Mouse (Mus musculus) midbrain, embryonic 11.5 days (tissue): ENCODE results near the gene Fyb. TPM values are rescaled to one million over a fixed set of nuclear protein-coding genes. Genes with fewer than 3 reads are reported as not detected.

Source experiments
- ATAC-seq: fragments of 200-750 bp; cut with Nextera tagmentation; 2 replicates; pipeline ENCODE4 v1.8.0; 2017; ENCODE audit warnings: moderate TSS enrichment, moderate library complexity; ENCODE audit not compliant: low FRiP score
- DNase-seq: peaks from one replicate; pipeline ENCODE4 v3.0.0; 2015; ENCODE audit warnings: low spot score; ENCODE audit errors: missing footprints
- H3K27ac ChIP-seq: fragments of 300-500 bp; sonication (generic); 2 replicates; pipeline ENCODE4 v1.5.1; 2014; ENCODE audit warnings: low read depth, low read length
- H3K27me3 ChIP-seq: fragments of 300-500 bp; sonication (generic); 2 replicates; pipeline ENCODE4 v1.6.1; 2014; ENCODE audit warnings: mild to moderate bottlenecking, low read length, moderate library complexity, mixed read lengths; ENCODE audit not compliant: control insufficient read depth, insufficient read depth
- H3K36me3 ChIP-seq: fragments of 300-500 bp; sonication (generic); 2 replicates; pipeline ENCODE4 v1.6.1; 2014; ENCODE audit warnings: mild to moderate bottlenecking, low read length, moderate library complexity, mixed read lengths; ENCODE audit not compliant: control insufficient read depth, insufficient read depth
- H3K4me1 ChIP-seq: fragments of 300-500 bp; sonication (generic); 2 replicates; pipeline ENCODE4 v1.6.1; 2014; ENCODE audit warnings: low read length; ENCODE audit not compliant: control insufficient read depth, insufficient read depth
- H3K4me2 ChIP-seq: fragments of 300-500 bp; sonication (generic); 2 replicates; pipeline ENCODE4 v1.6.1; 2014; ENCODE audit warnings: mild to moderate bottlenecking, moderate library complexity
- H3K4me3 ChIP-seq: fragments of 300-500 bp; sonication (generic); 2 replicates; pipeline ENCODE4 v1.5.1; 2014; ENCODE audit warnings: low read depth, low read length
- H3K9ac ChIP-seq: fragments of 300-500 bp; sonication (generic); 2 replicates; pipeline ENCODE4 v1.6.1; 2014; ENCODE audit warnings: low read length
- H3K9me3 ChIP-seq: fragments of 300-500 bp; sonication (generic); 2 replicates; pipeline ENCODE4 v1.6.1; 2016; ENCODE audit warnings: low read length; ENCODE audit not compliant: control insufficient read depth
- WGBS: fragments of 180-500 bp; shearing (Covaris S2); extraction: QIAGEN DNeasy Blood & Tissue Kit; methylation state at CpG from one replicate; pipeline ENCODE4 v1.1.7; 2014; 5-methylcytosine and 5-hydroxymethylcytosine counted together
- polyA plus RNA-seq: library from polyadenylated mRNA; unstranded; fragments of >200 nt; fragmentation: Nextera tagmentation; extraction: Ambion mirVana; gene quantifications from 2 replicates; pipeline ENCODE4 v1.2.1, GENCODE M21; 2014

The Fyb gene
- polyA plus RNA-seq, 1 experiment from 2014 or later = 3.6 TPM

GRCm38 (mm10) chr15:6525386-6525785 is 2.7 kb downstream of the Fyb start:
- H3K4me3 ChIP-seq = no peak overlapping the region
- DNase-seq (no peak), ATAC-seq (no peak)
- no peaks in the 10 kb centered on the region for H3K27me3 ChIP-seq
- no peaks in the 10 kb centered on the region for H3K4me1 ChIP-seq
- H3K27ac ChIP-seq = no peak overlapping the region
- H3K36me3 ChIP-seq = no peaks in the 10 kb centered on the region
- H3K9me3 ChIP-seq = no peaks in the 10 kb centered on the region
- no peak overlapping the region for H3K4me2 ChIP-seq
- 86% methylated on average over 3 of the region's 3 CpGs for WGBS
- no peak overlapping the region for H3K9ac ChIP-seq

DNA sequence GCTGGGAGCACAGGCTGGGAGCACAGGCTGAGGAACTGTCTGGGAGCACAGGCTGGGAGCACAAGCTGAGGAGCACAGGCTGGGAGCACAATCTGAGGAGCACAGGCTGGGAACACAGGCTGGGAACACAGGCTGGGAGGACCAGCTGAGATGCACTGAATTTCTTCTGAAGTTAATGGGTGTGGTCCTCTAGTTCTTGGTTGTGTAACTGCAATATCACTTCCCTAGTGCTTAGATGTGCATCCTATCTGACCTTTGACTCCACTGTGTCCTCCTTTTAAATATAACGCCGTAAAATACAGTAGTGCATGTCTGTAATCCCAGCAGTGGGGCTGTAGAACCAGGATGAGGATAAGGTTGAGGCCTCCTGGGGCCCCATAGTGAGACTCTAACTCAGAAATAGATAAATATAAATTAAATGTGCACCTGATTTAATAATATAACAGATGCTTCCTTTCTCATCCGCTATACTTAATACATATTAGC is 11.2 kb downstream of the Fyb start:
- Histone ChIP-seq H3K4me3 (no peak overlapping the region), H3K27me3 (no peaks in the 10 kb centered on the region), H3K9me3 (no peaks in the 10 kb centered on the region), H3K27ac (no peak overlapping the region), H3K4me2 (no peak overlapping the region), H3K9ac (no peak overlapping the region), H3K36me3 (no peaks in the 10 kb centered on the region), H3K4me1 (no peaks in the 10 kb centered on the region)
- WGBS = 83% methylated on average over 3 of the region's 3 CpGs
- ATAC-seq (no peak), DNase-seq (no peak)

DNA sequence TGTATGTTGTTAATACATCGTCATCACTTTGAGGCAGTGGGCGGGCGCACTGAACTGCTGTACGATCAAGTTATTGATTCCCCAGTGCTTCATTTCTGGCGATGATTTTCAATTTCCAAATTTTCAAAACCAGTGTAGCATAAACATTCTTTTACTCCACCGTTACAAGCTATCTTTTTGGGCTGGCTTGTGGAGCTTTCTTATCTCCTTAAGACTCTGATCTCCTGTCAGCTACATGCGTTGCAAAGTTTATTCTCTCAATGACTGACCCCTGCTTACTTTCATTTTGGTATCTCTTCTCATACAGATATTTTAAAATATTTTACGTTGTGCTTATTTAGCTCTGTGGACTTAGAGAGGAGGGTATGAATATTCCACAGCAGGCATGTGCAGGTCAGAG is 11.9 kb downstream of the Fyb start:
- H3K4me2 ChIP-seq = no peak overlapping the region
- DNase-seq (no peak), ATAC-seq (no peak)
- H3K9me3 ChIP-seq = no peaks in the 10 kb centered on the region
- H3K9ac ChIP-seq = no peak overlapping the region
- H3K4me3 ChIP-seq = no peak overlapping the region
- no peak overlapping the region for H3K27ac ChIP-seq
- no peaks in the 10 kb centered on the region for H3K36me3 ChIP-seq
- no peaks in the 10 kb centered on the region for H3K27me3 ChIP-seq
- 89% methylated on average over 8 of the region's 8 CpGs for WGBS
- H3K4me1 ChIP-seq = no peaks in the 10 kb centered on the region

GRCm38 (mm10) chr15:6539639-6540338 is 17.1 kb downstream of the Fyb start:
- no peak overlapping the region for H3K9ac ChIP-seq
- H3K27ac ChIP-seq = no peak overlapping the region
- 89% methylated on average over 7 of the region's 7 CpGs for WGBS

DNA sequence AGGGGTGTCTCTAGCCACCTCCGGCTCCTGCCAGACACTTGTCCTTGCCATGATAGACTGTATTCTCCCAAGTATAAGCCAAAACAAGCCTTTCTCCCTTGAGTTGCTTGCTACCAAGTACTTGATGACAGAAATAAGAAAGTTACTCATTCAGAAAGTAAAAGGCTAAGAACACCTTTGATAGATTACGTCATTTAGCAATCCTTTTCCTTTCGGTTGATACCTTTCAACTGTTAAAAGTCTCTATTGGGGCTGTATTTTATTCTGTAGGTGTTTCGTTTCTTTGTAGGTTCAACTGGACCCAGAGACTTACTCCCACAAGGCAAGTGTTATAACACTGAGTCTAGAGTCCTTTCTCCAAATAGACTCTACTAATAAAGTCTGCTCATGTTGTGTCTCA is 26.3 kb downstream of the Fyb start:
- Histone ChIP-seq H3K4me1 (no peaks in the 10 kb centered on the region), H3K4me3 (no peak overlapping the region), H3K9me3 (no peaks in the 10 kb centered on the region), H3K27me3 (no peaks in the 10 kb centered on the region), H3K4me2 (no peak overlapping the region), H3K36me3 (no peaks in the 10 kb centered on the region), H3K27ac (no peak overlapping the region), H3K9ac (no peak overlapping the region)
- DNase-seq (no peak), ATAC-seq (no peak)
- 94% methylated on average over 4 of the region's 4 CpGs for whole genome bisulfite sequencing

More at GRCm38 (mm10) chr15:6539639-6540338, 17.1 kb downstream of the Fyb start:
- ATAC-seq = no peak
- Histone ChIP-seq H3K9me3 (no peaks in the 10 kb centered on the region), H3K36me3 (no peaks in the 10 kb centered on the region), H3K27me3 (no peaks in the 10 kb centered on the region), H3K4me1 (no peaks in the 10 kb centered on the region), H3K4me3 (no peak overlapping the region), H3K4me2 (no peak overlapping the region)
- DNase-seq = no peak

GRCm38 (mm10) chr15:6551875-6552274 is 29.2 kb downstream of the Fyb start:
- 91% methylated on average over 7 of the region's 7 CpGs for WGBS
- H3K27me3 ChIP-seq = no peaks in the 10 kb centered on the region
- no peaks in the 10 kb centered on the region for H3K36me3 ChIP-seq
- ATAC-seq (no peak), DNase-seq (no peak)
- no peak overlapping the region for H3K27ac ChIP-seq
- no peak overlapping the region for H3K9ac ChIP-seq
- H3K4me1 ChIP-seq = no peaks in the 10 kb centered on the region
- no peak overlapping the region for H3K4me2 ChIP-seq
- H3K4me3 ChIP-seq = no peak overlapping the region
- no peaks in the 10 kb centered on the region for H3K9me3 ChIP-seq

DNA sequence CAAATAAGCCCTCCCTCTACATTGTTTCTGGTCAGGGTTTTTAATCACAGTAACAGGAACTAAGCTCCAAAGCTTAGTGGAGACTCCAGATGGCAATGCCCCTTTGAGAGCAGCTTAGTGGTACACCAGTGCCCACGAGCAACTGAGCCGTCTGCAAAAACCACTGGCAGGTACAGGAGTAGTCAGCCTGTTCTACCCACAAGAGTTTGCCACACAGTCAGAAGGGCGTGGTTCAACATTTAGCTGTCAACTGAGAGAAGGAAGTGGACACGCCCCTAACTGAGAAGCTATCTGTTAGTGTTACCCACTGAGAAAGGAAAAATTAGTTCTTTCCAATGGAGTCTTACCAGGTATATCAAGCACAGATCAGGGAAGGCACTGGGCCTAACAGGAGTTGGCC is 32.1 kb downstream of the Fyb start:
- no peak overlapping the region for H3K27ac ChIP-seq
- H3K9ac ChIP-seq = no peak overlapping the region
- no peaks in the 10 kb centered on the region for H3K27me3 ChIP-seq
- H3K4me1 ChIP-seq = no peaks in the 10 kb centered on the region
- no peaks in the 10 kb centered on the region for H3K36me3 ChIP-seq
- H3K4me2 ChIP-seq = no peak overlapping the region
- no peak overlapping the region for H3K4me3 ChIP-seq
- DNase-seq = no peak
- ATAC-seq = no peak
- WGBS = 82% methylated on average over 4 of the region's 4 CpGs
- H3K9me3 ChIP-seq = no peaks in the 10 kb centered on the region

DNA sequence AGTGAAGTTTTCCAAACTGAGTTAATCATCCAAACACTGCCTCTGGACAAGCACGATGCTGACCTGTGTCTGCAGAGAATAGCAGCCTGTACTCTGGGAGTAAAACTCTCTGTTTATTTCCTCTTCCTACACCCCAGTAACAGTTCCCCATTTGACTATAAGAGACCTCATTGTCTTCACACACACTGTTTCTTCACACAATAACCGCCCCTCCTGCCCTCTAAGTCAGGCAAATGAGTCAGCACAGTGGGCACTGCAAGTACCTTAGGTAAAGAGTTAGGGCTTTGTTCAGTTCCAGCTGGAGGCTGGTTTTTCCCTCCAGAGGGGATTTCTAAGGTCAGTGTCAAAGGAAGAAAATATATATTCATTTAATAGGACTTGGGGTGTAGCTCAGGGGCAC is 32.9 kb downstream of the Fyb start:
- Histone ChIP-seq H3K27ac (no peak overlapping the region), H3K9me3 (no peaks in the 10 kb centered on the region), H3K9ac (no peak overlapping the region), H3K36me3 (no peaks in the 10 kb centered on the region), H3K4me3 (no peak overlapping the region), H3K4me2 (no peak overlapping the region), H3K27me3 (no peaks in the 10 kb centered on the region), H3K4me1 (no peaks in the 10 kb centered on the region)
- no peak for DNase-seq
- WGBS = 64% methylated on average over 2 of the region's 2 CpGs
- no peak for ATAC-seq

DNA sequence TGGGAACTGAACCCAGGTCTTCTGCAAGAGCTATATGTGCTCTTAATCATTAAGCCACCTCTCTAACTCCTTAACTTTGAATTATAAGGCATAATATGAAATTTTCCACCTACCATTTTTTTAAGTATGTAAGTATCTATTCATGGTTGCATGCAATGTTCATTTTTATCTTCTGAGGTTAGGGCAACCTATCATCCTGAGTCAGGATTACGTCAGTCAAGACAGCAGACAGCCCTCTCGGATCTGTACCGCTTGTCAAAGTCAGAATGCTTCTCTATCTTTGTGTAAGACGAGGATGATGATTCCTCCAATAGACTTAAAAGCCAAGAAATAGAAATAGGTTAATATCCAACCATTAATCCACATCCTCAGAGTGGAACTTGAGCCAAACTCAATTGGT is 33.6 kb downstream of the Fyb start:
- DNase-seq (no peak), ATAC-seq (no peak)
- Histone ChIP-seq H3K27me3 (no peaks in the 10 kb centered on the region), H3K4me3 (no peak overlapping the region), H3K27ac (no peak overlapping the region), H3K4me1 (no peaks in the 10 kb centered on the region), H3K9me3 (no peaks in the 10 kb centered on the region), H3K9ac (no peak overlapping the region), H3K4me2 (no peak overlapping the region), H3K36me3 (no peaks in the 10 kb centered on the region)
- WGBS = 93% methylated on average over 4 of the region's 4 CpGs
